Mouse (Mus musculus): Measurements from ENCODE around the gene Krtap24-1.

Gene Krtap24-1

DNA sequence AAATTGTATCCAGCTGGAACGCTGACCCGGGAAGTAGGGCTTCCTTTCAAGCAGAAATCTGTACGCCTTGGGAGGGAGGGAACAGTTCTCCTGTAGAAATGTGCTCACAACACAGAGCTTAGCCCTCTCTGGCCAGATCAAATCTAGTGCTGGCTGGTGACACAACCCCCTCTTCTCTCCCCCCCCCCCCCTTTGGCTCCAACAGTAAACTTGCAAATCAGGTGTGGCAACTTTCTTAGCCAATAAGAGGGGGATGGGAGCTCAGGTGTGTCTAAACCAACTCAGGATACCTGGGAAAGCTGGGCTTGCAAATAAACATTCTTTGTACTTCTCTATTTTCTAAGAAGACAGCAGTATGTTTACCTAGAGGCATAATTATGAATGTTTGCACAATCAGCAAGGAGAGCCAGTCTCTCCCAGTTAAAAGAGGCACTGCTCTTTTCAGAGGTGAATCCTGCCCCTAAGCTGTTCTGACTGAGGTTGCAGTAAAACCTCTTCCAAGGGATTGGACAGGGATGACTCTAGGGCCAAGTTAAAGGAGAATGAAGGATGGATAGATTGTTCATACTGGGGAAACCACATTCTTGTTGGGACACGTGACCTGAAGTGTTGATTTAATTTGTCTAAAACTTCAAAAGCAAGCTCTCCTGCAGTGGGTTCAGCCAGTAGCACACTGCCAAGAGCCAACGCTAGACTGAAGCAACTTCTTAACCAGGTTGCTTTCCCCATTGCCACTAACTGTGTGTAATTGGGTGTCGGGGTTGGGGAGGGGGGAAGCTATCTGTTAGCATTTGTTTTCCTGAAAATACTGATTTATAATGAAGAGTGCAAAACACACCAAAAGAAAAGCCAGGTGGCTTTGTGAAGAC is 48.8 kb downstream of the Krtap24-1 start, which contains the start of gene Cldn8:
Gene Cldn8, minus strand, starts transcription at position 139 of the 869 bp plus-strand sequence.
- DNase-seq = no peak

- no peak for DNase-seq
These were observed 50.4 kb downstream of the Krtap24-1 start for GRCm38 (mm10) chr16:88561617-88562164.
